Mouse (Mus musculus) right cerebral cortex, postnatal 10 days (tissue): Measurements from ENCODE around the gene Ppp1r21.

ENCODE experiments used
- DNase-seq, 2 experiments: peaks; one replicate each; pipeline ENCODE4 v3.0.0; 2021; ENCODE audit warnings: low spot score in 2 of 2

The Ppp1r21 gene

GRCm38 (mm10) chr17:88529519-88530235, at the start of gene Ppp1r21:
Gene Ppp1r21 (plus strand): TSS chr17:88530118.
- DNase-seq, result peak; percentile 99

DNA sequence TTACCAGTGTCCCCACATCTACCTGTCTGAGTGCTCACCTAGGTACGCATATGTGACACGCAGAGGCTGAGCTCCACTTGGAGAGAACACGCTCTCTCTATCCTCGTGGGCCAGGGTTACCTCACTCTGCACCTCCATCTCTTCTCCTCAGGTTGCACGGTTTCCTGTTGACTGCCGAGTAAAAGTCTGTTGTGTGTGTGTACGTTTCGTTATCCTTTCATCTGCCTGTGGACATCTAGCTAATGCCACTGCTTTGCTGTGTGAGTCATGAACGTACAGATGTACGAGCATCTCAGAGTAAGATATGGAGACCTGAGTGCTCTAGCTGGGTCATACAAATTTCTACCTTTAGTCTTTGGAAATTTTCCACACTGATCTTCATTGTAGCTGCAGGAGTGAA, 49.5 kb upstream of the Ppp1r21 start:
- DNase-seq, result no peak

DNA sequence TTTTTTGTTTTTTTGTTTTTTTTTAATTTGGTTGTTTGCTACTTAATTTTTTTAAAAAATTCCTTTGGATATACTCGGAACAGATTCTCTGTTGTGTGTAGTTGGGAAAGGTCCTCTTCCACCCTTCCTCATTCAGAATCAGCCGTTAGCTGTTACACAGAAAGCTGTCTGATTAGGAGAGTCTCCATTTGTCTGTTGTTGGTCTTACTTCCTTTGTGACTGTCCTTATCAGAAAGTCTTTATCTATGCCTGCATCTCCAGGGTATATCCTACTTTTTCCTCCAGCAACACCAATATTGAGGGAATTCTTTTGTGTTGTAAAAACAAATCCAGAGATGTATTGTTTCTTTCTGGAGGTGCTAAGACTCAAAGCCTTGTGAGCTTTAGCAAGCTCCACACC, 48.9 kb upstream of the Ppp1r21 start:
- no peak for DNase-seq

GRCm38 (mm10) chr17:88481587-88481986, 48.3 kb upstream of the Ppp1r21 start:
- DNase-seq, result no peak

- no peak for DNase-seq
Observed at GRCm38 (mm10) chr17:88484539-88484938, 45.4 kb upstream of the Ppp1r21 start.

GRCm38 (mm10) chr17:88484951-88485350, 45.0 kb upstream of the Ppp1r21 start:
- no peak for DNase-seq

DNA sequence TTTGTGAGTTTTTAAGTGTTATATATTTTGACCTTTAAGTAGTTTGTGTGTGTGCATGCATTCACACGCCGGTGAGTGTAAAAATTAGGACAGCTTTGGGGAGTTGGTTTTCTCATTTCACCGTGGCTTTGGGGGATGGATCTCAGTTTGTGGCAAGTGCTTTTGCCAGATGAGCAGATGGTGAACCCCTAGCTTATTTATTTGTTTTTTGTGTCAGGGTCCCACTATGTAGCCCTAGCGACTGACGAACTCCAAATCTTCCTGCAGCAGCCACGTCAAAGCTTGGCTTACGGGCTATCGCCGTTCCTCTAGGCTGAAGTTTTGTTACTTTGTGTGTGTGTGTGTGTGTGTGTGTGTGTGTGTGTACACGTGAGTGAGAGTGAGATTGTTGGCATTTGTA, 39.4 kb upstream of the Ppp1r21 start:
- DNase-seq, result no peak

GRCm38 (mm10) chr17:88491366-88492106, 38.4 kb upstream of the Ppp1r21 start:
- no peak for DNase-seq

DNA sequence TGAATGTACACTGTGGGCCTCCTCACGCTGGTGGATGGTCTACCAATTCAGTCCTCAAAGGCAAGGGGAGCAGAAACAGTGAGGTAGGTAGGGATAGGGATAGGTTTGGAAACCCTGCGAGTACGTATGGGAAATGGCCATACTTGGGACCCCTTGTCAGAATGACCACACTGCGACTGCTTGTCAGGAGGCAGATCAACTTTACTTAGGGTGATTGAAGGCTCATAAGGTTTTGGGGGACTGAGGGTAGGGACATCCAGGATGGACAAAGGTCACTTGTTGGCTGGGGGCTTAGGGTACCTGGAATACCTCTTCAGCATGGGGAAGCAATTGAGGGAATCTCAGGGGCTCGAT, 37.8 kb upstream of the Ppp1r21 start:
- DNase-seq, result no peak

GRCm38 (mm10) chr17:88493551-88493950, 36.4 kb upstream of the Ppp1r21 start:
- no peak for DNase-seq

DNA sequence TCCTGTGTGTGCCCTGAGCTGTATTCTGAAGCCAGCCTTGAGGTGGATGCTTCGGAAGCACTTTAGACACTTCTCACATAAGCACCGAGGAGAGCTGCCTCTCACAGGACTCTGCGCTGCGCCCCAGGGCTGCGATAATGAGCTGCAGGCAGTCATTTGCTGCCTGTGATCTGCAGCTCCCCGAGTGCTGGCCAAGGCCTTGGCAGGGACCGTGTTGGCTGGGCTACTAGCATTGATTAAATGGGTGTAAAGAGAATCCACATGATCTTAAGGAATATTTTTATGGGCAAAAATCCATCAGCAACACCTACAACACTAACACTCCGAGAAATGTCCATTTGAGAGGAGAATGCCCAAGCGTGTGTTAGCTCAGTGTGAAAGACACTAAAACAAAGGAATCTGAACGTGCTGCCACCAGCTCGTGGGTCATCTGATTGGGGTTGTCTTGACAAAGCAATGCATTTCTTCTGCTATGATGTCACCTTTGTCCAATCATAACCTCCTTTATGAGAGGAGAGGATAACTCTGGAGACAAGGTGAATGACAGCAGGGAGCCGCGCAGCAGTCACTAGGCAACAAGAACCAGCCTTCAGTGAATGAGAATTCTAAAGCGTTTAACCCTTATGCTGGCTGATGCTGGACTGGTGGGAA, 35.7 kb upstream of the Ppp1r21 start:
- peak; percentile 76 to 84 for DNase-seq

DNA sequence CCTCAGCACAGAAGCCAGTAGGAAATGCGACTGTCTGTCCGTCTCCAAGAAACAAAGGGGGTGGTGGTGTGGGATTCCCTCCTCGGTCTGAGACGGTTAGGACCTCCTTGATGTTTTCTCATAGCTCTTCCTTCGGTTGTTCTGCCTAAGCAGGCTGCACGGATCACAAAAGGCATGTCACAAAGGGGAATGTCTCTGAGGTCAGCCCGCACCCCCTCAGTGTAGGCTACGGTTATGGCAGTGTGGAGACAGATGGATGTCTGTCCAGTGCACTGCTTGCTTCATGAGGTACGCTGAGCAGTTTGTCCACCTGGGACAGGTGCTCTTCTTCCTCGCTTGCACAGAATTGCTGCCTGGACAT, 35.2 kb upstream of the Ppp1r21 start:
- no peak for DNase-seq

DNA sequence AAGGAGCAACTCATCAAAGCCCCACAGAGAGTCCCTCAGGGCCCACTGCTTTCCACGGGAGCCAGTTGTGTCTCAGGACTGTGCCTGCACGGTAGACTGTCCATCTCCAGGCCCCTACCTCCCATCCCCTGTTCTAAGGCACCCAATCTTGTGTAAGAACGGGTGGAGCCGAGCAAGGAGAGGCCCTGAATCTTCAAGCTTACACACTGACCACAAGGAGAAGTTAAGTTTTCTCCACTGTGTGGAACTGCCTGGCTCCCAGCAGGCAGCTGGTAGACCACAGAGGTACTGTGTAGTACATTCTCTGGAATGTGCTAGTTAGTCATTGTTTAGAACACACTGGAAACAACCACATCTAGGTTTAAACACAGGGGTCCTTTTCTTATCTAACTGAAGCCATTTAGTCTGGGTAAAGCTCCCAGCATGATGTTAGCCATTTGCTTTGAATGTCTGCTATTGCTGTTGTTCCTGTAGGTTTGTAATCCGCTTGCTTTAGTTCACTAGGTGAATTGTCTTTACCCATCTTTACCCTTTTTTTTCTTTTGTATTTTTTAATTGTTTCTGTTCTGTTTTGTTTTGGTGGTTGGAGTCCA, 31.7 kb upstream of the Ppp1r21 start:
- DNase-seq, result no peak

GRCm38 (mm10) chr17:88504056-88504455, 25.9 kb upstream of the Ppp1r21 start:
- DNase-seq, result no peak

- peak; percentile 67 to 79 for DNase-seq
Observed at GRCm38 (mm10) chr17:88505275-88505723, 24.6 kb upstream of the Ppp1r21 start.

- no peak for DNase-seq
Observed at GRCm38 (mm10) chr17:88505941-88506340, 24.0 kb upstream of the Ppp1r21 start.

GRCm38 (mm10) chr17:88507376-88507775, 22.5 kb upstream of the Ppp1r21 start:
- DNase-seq, result no peak

DNA sequence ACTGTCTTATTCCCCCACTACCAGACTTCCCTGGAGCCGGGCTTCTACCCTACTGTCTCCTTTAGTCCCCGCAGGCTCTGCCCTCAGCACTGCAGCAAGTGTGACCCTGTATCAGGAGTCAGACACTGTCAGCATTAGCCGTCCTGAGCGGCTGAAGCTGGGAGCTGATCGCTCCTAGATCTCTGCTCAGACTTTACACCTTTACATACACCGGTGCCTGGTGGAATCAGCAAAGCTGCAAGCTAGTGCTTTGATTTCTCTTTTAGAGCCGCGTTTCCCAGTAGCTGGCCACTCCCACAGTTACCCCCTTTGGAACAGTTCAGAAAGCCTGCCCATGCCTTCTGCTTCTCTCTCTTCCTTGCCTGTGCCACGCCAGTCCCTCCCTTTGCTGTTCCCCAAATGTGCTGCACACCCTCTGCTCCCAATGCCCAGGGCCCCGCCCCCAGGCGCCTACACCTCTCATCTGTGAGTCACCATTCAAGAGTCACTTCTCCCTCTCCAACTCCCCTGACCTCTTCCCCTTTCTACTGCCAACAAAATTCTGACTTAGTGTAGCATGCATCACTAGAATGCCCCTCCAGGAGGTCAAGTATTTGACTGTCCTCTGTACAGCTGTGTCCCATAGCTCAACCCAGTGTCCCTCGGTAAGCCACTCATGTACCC, 20.9 kb upstream of the Ppp1r21 start:
- DNase-seq, result peak; percentile 48 to 52

GRCm38 (mm10) chr17:88509999-88510398, 19.9 kb upstream of the Ppp1r21 start:
- DNase-seq, result no peak

DNA sequence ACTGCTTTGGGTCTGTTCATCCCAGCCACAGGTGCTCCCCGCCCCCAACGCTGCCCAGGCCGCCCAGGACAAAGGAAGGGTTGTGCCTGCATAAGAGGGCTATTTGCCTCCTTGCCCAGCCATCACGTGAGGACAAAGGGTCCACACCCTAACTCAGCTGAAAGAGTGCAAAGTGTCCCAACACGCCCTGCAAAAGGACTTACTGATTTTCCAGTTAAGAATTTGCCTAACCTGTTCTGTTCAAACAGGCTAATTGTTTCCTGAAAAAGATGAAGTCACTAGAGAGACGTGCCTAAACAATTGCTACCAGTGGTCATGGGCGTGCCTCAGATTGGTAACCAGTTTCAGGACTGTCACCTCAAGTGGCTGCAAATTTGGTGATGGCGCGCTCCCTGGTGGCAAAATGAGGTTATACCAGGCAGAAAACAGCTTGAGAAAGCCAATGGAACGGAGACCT, 18.8 kb upstream of the Ppp1r21 start:
- peak; percentile 75 to 86 for DNase-seq

- no peak for DNase-seq
Observed at GRCm38 (mm10) chr17:88516477-88516876, 13.4 kb upstream of the Ppp1r21 start.

- no peak for DNase-seq
Observed at GRCm38 (mm10) chr17:88527781-88528180, 2.1 kb upstream of the Ppp1r21 start.
